Mouse (Mus musculus): ENCODE results near the gene Rbms1.

The Rbms1 gene

GRCm38 (mm10) chr2:60705426-60705825 lies 257.6 kb downstream of the Rbms1 start:
- no peak for DNase-seq

- no peak for DNase-seq
Observed at GRCm38 (mm10) chr2:60703315-60703714, 259.7 kb downstream of the Rbms1 start.

GRCm38 (mm10) chr2:60700956-60701355 lies 262.0 kb downstream of the Rbms1 start:
- DNase-seq = no peak
